ENCODE assay signal across 24 mouse cellular contexts in genomic region chr11:98563921-98564414, GRCm38 (mm10). TPM values are rescaled to one million over a fixed set of nuclear protein-coding genes. Genes with fewer than 3 reads are reported as not detected.
DNase-seq lines count a peak whose midpoint lies in the region; ATAC-seq and TF ChIP-seq lines count a peak whose summit lies in the region.
"Had no signal": no experiment of that assay in that cellular context is flagged by ENCODE, and none has a peak within 500 bp of the region (broad histone marks: within the 10 kb centered on the region; RNA-seq: fewer than 3 reads in every experiment).

No protein-coding gene starts in this region.

- no peak overlapping the region for H3K4me2 ChIP-seq in liver, postnatal 0 days (ENCODE audit: low read depth, low read length)
- H3K4me2 ChIP-seq in liver, embryonic 12.5 days, result no peak overlapping the region
- no peak overlapping the region for H3K4me2 ChIP-seq in intestine, embryonic 14.5 days (ENCODE audit: low read length)
- H3K4me2 ChIP-seq in intestine, postnatal 0 days (replicated peaks; ENCODE audit: low read depth), result 0 out of 2 replicates have a peak overlapping the region, but pooled peaks have one; percentile 13
- H3K4me2 ChIP-seq: embryonic facial prominence, embryonic 15.5 days; forebrain, embryonic 15.5 days; heart, embryonic 13.5 days; hindbrain, embryonic 12.5 days had no signal

- no peak overlapping the region for H3K27ac ChIP-seq in liver, postnatal 0 days (ENCODE audit: low read depth)
- H3K27ac ChIP-seq in liver, embryonic 12.5 days, result no peak overlapping the region
- peak overlapping the region; percentile 67; the same call in 1 of the 2 replicates for H3K27ac ChIP-seq in intestine, embryonic 14.5 days (ENCODE audit: low read depth)
- H3K27ac ChIP-seq in intestine, postnatal 0 days (ENCODE audit: low read depth, low read length), result peak overlapping the region; percentile 92
- H3K27ac ChIP-seq: embryonic facial prominence, embryonic 15.5 days; forebrain, embryonic 10.5 days; forebrain, embryonic 15.5 days; heart, embryonic 13.5 days; hindbrain, embryonic 12.5 days had no signal

- no peak overlapping the region for H3K9ac ChIP-seq in liver, postnatal 0 days (replicated peaks)
- no peak overlapping the region for H3K9ac ChIP-seq in liver, embryonic 12.5 days
- H3K9ac ChIP-seq in intestine, embryonic 14.5 days (ENCODE audit: low read length), result no peak overlapping the region
- no peak overlapping the region for H3K9ac ChIP-seq in intestine, postnatal 0 days (ENCODE audit: low read depth, low read length)
- H3K9ac ChIP-seq: embryonic facial prominence, embryonic 15.5 days; forebrain, embryonic 15.5 days; heart, embryonic 13.5 days; hindbrain, embryonic 12.5 days had no signal

- H3K27me3 ChIP-seq in liver, postnatal 0 days (ENCODE audit: insufficient read depth, low read length), result no peaks in the 10 kb centered on the region; the same call in 1 of the 2 replicates
- H3K27me3 ChIP-seq in liver, embryonic 12.5 days (replicated peaks), result peaks cover 21% of the 10 kb centered on the region
- no peaks in the 10 kb centered on the region for H3K27me3 ChIP-seq in intestine, embryonic 14.5 days (replicated peaks; ENCODE audit: control insufficient read depth, insufficient read depth, low read length)
- H3K27me3 ChIP-seq in intestine, postnatal 0 days (replicated peaks; ENCODE audit: control insufficient read depth, insufficient read depth, low read length), result no peaks in the 10 kb centered on the region
- H3K27me3 ChIP-seq: embryonic facial prominence, embryonic 15.5 days; forebrain, embryonic 15.5 days; heart, embryonic 13.5 days; hindbrain, embryonic 12.5 days had no signal

- H3K4me1 ChIP-seq in liver, postnatal 0 days (ENCODE audit: insufficient read depth), result peaks cover 3% of the 10 kb centered on the region; the same call in 1 of the 2 replicates
- no peaks in the 10 kb centered on the region for H3K4me1 ChIP-seq in liver, embryonic 12.5 days
- no peaks in the 10 kb centered on the region for H3K4me1 ChIP-seq in intestine, embryonic 14.5 days (replicated peaks; ENCODE audit: control insufficient read depth, insufficient read depth, low read length)
- H3K4me1 ChIP-seq in intestine, postnatal 0 days (replicated peaks; ENCODE audit: control insufficient read depth, insufficient read depth, low read length), result peaks cover 8% of the 10 kb centered on the region; the same call in 1 of the 2 replicates
- H3K4me1 ChIP-seq: embryonic facial prominence, embryonic 15.5 days; forebrain, embryonic 15.5 days; hindbrain, embryonic 12.5 days had no signal

- H3K9me3 ChIP-seq in liver, postnatal 0 days (ENCODE audit: low read length), result no peaks in the 10 kb centered on the region
- H3K9me3 ChIP-seq in liver, embryonic 12.5 days (replicated peaks), result no peaks in the 10 kb centered on the region
- no peaks in the 10 kb centered on the region for H3K9me3 ChIP-seq in intestine, embryonic 14.5 days (ENCODE audit: control insufficient read depth, low read length)
- no peaks in the 10 kb centered on the region for H3K9me3 ChIP-seq in intestine, postnatal 0 days (ENCODE audit: control insufficient read depth)
- H3K9me3 ChIP-seq: embryonic facial prominence, embryonic 15.5 days; forebrain, embryonic 15.5 days; hindbrain, embryonic 12.5 days had no signal

- H3K4me3 ChIP-seq in liver, postnatal 0 days (ENCODE audit: low read depth, low read length), result no peak overlapping the region
- H3K4me3 ChIP-seq in liver, embryonic 12.5 days, result no peak overlapping the region
- no peak overlapping the region for H3K4me3 ChIP-seq in intestine, embryonic 14.5 days (ENCODE audit: low read depth, low read length)
- no peak overlapping the region for H3K4me3 ChIP-seq in intestine, postnatal 0 days (ENCODE audit: low read depth, low read length)
- H3K4me3 ChIP-seq: embryonic facial prominence, embryonic 15.5 days; erythroblast, embryonic 14.5 days; forebrain, embryonic 10.5 days; forebrain, embryonic 15.5 days; heart, embryonic 13.5 days; hindbrain, embryonic 12.5 days had no signal

- peak; percentile 63; the same call in 1 of the 2 replicates for ATAC-seq in liver, postnatal 0 days
- ATAC-seq in liver, embryonic 12.5 days, result no peak
- no peak for ATAC-seq in intestine, embryonic 14.5 days (replicated peaks; ENCODE audit: low FRiP score, low TSS enrichment, low read depth)
- ATAC-seq in intestine, postnatal 0 days, result peak; percentile 73
- ATAC-seq: forebrain, embryonic 15.5 days; hindbrain, embryonic 16.5 days had no signal

- TF ChIP-seq EP300 in liver, postnatal 0 days (IDR thresholded peaks at IDR 0.05; ENCODE audit: low read depth), result no peak

- no peak for TF ChIP-seq CTCF in liver, postnatal 0 days (IDR thresholded peaks at IDR 0.05; ENCODE audit: low read depth)
- no peak for TF ChIP-seq CTCF in intestine, postnatal 0 days (IDR thresholded peaks at IDR 0.05; ENCODE audit: low read depth)

- 55% methylated on average over 13 of the region's 13 CpGs for WGBS in liver, postnatal 0 days (ENCODE audit: insufficient replicate concordance)
- WGBS in liver, embryonic 12.5 days (ENCODE audit: insufficient replicate concordance), result 61% methylated on average over 13 of the region's 13 CpGs
- WGBS in intestine, embryonic 14.5 days, result 58% methylated on average over 13 of the region's 13 CpGs
- WGBS in intestine, postnatal 0 days, result 32% methylated on average over 13 of the region's 13 CpGs

- no peak for DNase-seq in liver, postnatal 0 days
- DNase-seq in intestine, embryonic 14.5 days (ENCODE audit: low spot score), result no peak
- DNase-seq in thymus, postnatal 36 days, result no peak
- DNase-seq in layer of hippocampus, adult 9-11 months, result no peak
- DNase-seq: adrenal gland, adult 8-10 months; adrenal gland, postnatal 36 days; cerebellum, adult 2 months; cerebellum, postnatal 10 days; embryo, embryonic 11 days; gastrocnemius, postnatal 14 days; heart, postnatal 4 days had no signal

- no peaks in the 10 kb centered on the region for H3K36me3 ChIP-seq in liver, postnatal 0 days (replicated peaks; ENCODE audit: insufficient read depth, low read length)
- no peaks in the 10 kb centered on the region for H3K36me3 ChIP-seq in liver, embryonic 12.5 days
- H3K36me3 ChIP-seq in intestine, embryonic 14.5 days (ENCODE audit: control insufficient read depth, insufficient read depth, low read length), result no peaks in the 10 kb centered on the region
- H3K36me3 ChIP-seq in intestine, postnatal 0 days (ENCODE audit: control insufficient read depth, insufficient read depth), result no peaks in the 10 kb centered on the region
- H3K36me3 ChIP-seq: embryonic facial prominence, embryonic 15.5 days; forebrain, embryonic 10.5 days; forebrain, embryonic 15.5 days; heart, embryonic 13.5 days; hindbrain, embryonic 12.5 days had no signal

RNA-seq across cellular contexts. Expression of gene Zpbp2, which starts 13.1 kb away (rescaled TPM):
- polyA plus RNA-seq in liver, postnatal 0 days (2015; fragmentation: Nextera tagmentation; extraction: Ambion mirVana), result 0.65 and 1.1 TPM in 2 replicates
- 0.46 and 0.55 TPM in 2 replicates for polyA plus RNA-seq in liver, embryonic 12.5 days (2016; fragmentation: Nextera tagmentation; extraction: Ambion mirVana)
- polyA plus RNA-seq in intestine, embryonic 14.5 days (2014; fragmentation: Nextera tagmentation; extraction: Ambion mirVana), result 0.28 and 0.57 TPM in 2 replicates
- polyA plus RNA-seq in intestine, postnatal 0 days (2015; fragmentation: Nextera tagmentation; extraction: Ambion mirVana), result 3.2 and 4.0 TPM in 2 replicates

RNA-seq across cellular contexts. Expression of gene Ikzf3, which starts 18.1 kb away (rescaled TPM):
- 1.2 and 1.3 TPM in 2 replicates for polyA plus RNA-seq in liver, postnatal 0 days (2015; fragmentation: Nextera tagmentation; extraction: Ambion mirVana)
- 0.07 and 0.12 TPM in 2 replicates for polyA plus RNA-seq in liver, embryonic 12.5 days (2016; fragmentation: Nextera tagmentation; extraction: Ambion mirVana)
- 0.16 and 0.19 TPM in 2 replicates for polyA plus RNA-seq in intestine, embryonic 14.5 days (2014; fragmentation: Nextera tagmentation; extraction: Ambion mirVana)
- 0.20 and 0.24 TPM in 2 replicates for polyA plus RNA-seq in intestine, postnatal 0 days (2015; fragmentation: Nextera tagmentation; extraction: Ambion mirVana)
- polyA plus RNA-seq: erythroblast, embryonic 14.5 days; hindbrain, embryonic 12.5 days had no signal

RNA-seq across cellular contexts. Expression of gene Ormdl3, which starts 23.2 kb away (rescaled TPM):
- 39.3 and 42.0 TPM in 2 replicates for polyA plus RNA-seq in liver, postnatal 0 days (2015; fragmentation: Nextera tagmentation; extraction: Ambion mirVana)
- 44.2 and 44.3 TPM in 2 replicates for polyA plus RNA-seq in liver, embryonic 12.5 days (2016; fragmentation: Nextera tagmentation; extraction: Ambion mirVana)
- polyA plus RNA-seq in intestine, embryonic 14.5 days (2014; fragmentation: Nextera tagmentation; extraction: Ambion mirVana), result 7.2 and 8.5 TPM in 2 replicates
- 139 and 150 TPM in 2 replicates for polyA plus RNA-seq in intestine, postnatal 0 days (2015; fragmentation: Nextera tagmentation; extraction: Ambion mirVana)

RNA-seq across cellular contexts. Expression of gene Lrrc3c, which starts 34.1 kb away (rescaled TPM):
- polyA plus RNA-seq in liver, postnatal 0 days (2015; fragmentation: Nextera tagmentation; extraction: Ambion mirVana), result not detected in 2 replicates
- polyA plus RNA-seq in liver, embryonic 12.5 days (2016; fragmentation: Nextera tagmentation; extraction: Ambion mirVana), result not detected in 2 replicates
- polyA plus RNA-seq in intestine, embryonic 14.5 days (2014; fragmentation: Nextera tagmentation; extraction: Ambion mirVana), result not detected in 2 replicates
- not detected in 2 replicates for polyA plus RNA-seq in intestine, postnatal 0 days (2015; fragmentation: Nextera tagmentation; extraction: Ambion mirVana)
- polyA plus RNA-seq: cerebellum, adult 2 months; embryonic facial prominence, embryonic 11.5 days; embryonic facial prominence, embryonic 15.5 days; erythroblast, embryonic 14.5 days; forebrain, embryonic 10.5 days; forebrain, embryonic 15.5 days; frontal cortex, adult 2 months; gonadal fat pad, adult 2 months; heart, embryonic 13.5 days; heart, postnatal 0 days; hindbrain, embryonic 12.5 days; hindbrain, embryonic 16.5 days had no signal

Comparison
In these comparisons a context has a peak if more than half of its experiments do, and no peak if none do; other contexts are left out.
1. ATAC-seq: peak in liver, postnatal 0 days (single experiment) and intestine, postnatal 0 days (single experiment); none in liver, embryonic 12.5 days (single experiment) and intestine, embryonic 14.5 days (single experiment).
2. H3K27ac ChIP-seq: peak in intestine, embryonic 14.5 days (single experiment) and intestine, postnatal 0 days (single experiment); none in liver, postnatal 0 days (single experiment) and liver, embryonic 12.5 days (single experiment).